Mouse (Mus musculus) induced T-regulatory cell, adult 2 months (primary cell): ENCODE data around the gene Ntan1.
"Not testable (repeated sequence)": the region's sequence is repeated elsewhere in the genome, so short reads cannot be mapped to it uniquely, and the experiment has no call there.

Experiments used
- DNase-seq: peaks from one replicate; pipeline ENCODE4 v3.0.0-alpha.2; 2012; ENCODE audit warnings: low read depth

Ntan1 gene

GRCm38 (mm10) chr16:13831606-13832005 is 13.0 kb downstream of the Ntan1 start:
- DNase-seq: no peak

- DNase-seq: no peak
These were observed 15.7 kb downstream of the Ntan1 start for GRCm38 (mm10) chr16:13834382-13834781.

- no peak for DNase-seq
These were observed 21.4 kb downstream of the Ntan1 start for GRCm38 (mm10) chr16:13840056-13840455.

GRCm38 (mm10) chr16:13840956-13841355 is 22.3 kb downstream of the Ntan1 start:
- no peak for DNase-seq

- DNase-seq: peak; percentile 35
These were observed 26.4 kb downstream of the Ntan1 start for GRCm38 (mm10) chr16:13845031-13845430.

GRCm38 (mm10) chr16:13846675-13847074 is 28.0 kb downstream of the Ntan1 start:
- no peak for DNase-seq

- peak; percentile 29 for DNase-seq
These were observed 29.7 kb downstream of the Ntan1 start for GRCm38 (mm10) chr16:13848310-13848709.

GRCm38 (mm10) chr16:13851446-13851845 is 32.8 kb downstream of the Ntan1 start:
- DNase-seq: no peak

GRCm38 (mm10) chr16:13853886-13854285 is 35.2 kb downstream of the Ntan1 start:
- no peak for DNase-seq

GRCm38 (mm10) chr16:13866076-13866475 is 47.4 kb downstream of the Ntan1 start:
- peak; percentile 10 for DNase-seq

- no peak for DNase-seq
These were observed 48.0 kb downstream of the Ntan1 start for GRCm38 (mm10) chr16:13866616-13867015.

- not testable (repeated sequence) for DNase-seq
These were observed 48.8 kb downstream of the Ntan1 start for GRCm38 (mm10) chr16:13867406-13867805.

- DNase-seq: no peak
These were observed 49.4 kb downstream of the Ntan1 start for GRCm38 (mm10) chr16:13867910-13868514.

- no peak for DNase-seq
These were observed 56.8 kb downstream of the Ntan1 start for GRCm38 (mm10) chr16:13875483-13875882.

GRCm38 (mm10) chr16:13883094-13883774 is 64.6 kb downstream of the Ntan1 start:
- no peak for DNase-seq
